Mouse (Mus musculus): ENCODE measurements around the gene Slc43a1.

Slc43a1 gene

DNA sequence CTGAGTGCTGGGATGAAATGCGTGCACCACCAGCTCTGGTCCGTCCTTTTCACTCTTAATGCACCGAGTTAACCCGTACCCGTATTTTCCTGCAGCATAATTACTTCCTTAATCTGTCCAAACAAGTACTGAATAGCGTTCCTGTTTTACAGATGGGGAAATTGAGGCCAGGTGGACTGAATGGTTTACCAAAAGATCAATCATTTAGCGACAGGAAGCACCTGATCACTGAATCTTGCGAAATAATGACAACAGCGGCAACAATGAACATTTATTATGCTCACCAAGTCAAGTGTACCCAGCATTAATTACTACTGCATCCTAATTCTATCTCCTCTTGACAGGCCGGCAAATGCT is at the start of gene Slc43a1:
Gene Slc43a1 (plus strand): TSS at position 258 of the 357 bp plus-strand sequence.
- no peak for TF ChIP-seq GATA4 (IDR thresholded peaks at IDR 0.05; ENCODE audit: insufficient replicate concordance, low read length)

DNA sequence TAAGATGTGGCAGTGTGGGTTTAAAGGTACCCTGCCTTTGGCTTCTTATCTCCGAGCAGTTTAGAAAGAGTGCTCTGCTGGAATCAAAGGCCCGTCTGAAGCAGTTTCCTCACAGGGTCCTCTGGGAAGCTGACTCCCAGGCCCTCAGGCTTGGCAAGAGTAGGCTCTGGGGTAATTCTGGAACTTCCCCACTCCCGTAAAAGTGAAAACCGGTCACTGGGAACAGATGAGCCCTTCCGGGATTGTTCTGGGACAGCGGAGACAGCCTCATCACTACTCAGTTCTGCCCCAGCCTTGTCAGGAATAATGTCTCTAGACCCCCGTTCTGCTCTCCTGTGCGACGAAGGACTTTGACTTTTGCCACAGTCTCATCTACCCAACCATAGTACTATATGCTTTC is 48.2 kb upstream of the Slc43a1 start:
- TF ChIP-seq GATA4 (IDR thresholded peaks at IDR 0.05; ENCODE audit: insufficient replicate concordance, low read length), result no peak

DNA sequence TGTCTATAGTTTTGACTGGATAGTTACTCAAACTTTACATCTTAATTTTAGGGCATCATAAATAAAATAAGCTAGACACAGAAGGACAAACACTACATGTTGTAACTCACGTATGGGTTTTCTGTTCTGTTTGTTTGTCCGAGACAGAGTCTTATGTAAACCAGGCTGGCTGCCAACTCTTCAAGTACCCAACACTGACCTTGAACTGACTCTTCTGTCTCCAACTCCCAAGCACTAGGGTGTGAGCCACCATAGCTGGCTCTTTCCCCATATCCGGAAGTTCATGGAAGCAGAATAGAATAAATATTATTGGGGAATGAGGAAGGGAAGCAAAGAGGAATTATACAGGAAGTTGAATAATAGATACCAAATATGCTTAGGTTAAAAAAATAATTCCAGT is 46.1 kb upstream of the Slc43a1 start:
- TF ChIP-seq GATA4 (IDR thresholded peaks at IDR 0.05; ENCODE audit: insufficient replicate concordance, low read length), result no peak

DNA sequence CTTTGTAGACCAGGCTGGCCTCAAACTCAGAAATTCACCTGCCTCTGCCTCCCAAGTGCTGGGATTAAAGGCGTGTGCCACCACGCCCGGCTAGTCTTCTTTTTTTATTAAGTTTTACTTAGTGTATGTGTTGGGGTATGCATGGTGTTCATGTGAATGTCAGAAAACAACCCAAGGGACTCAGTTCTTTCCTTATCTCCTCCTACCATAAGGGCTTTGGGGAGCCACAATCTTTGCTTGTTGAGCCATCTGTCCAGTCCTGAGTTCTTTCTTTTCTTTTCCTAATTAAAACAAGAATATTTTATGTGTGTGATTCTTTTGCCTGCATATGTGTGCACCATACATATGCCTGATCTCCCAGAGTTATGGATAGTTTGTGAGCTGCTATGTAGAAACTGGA is 45.5 kb upstream of the Slc43a1 start:
- TF ChIP-seq GATA4 (IDR thresholded peaks at IDR 0.05; ENCODE audit: insufficient replicate concordance, low read length), result no peak

DNA sequence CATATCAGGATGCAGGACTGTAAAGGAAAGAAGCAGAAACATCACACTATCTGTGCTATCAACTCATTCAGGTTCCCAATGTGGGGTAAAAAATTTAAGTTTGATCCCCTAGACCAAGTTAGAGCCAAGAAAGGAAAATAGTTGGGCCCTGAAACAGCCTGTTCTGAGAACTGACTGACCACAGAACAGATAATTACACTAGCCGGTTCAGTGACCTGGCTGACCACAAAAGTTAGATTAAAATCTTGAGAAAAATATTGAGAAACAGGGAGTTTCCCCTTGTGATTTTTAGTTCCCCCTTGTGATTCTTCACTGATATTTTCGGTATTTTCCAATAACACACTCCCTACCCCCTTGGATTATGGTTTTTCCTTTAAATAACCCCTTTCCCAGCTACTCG is 44.8 kb upstream of the Slc43a1 start:
- no peak for TF ChIP-seq GATA4 (IDR thresholded peaks at IDR 0.05; ENCODE audit: insufficient replicate concordance, low read length)

DNA sequence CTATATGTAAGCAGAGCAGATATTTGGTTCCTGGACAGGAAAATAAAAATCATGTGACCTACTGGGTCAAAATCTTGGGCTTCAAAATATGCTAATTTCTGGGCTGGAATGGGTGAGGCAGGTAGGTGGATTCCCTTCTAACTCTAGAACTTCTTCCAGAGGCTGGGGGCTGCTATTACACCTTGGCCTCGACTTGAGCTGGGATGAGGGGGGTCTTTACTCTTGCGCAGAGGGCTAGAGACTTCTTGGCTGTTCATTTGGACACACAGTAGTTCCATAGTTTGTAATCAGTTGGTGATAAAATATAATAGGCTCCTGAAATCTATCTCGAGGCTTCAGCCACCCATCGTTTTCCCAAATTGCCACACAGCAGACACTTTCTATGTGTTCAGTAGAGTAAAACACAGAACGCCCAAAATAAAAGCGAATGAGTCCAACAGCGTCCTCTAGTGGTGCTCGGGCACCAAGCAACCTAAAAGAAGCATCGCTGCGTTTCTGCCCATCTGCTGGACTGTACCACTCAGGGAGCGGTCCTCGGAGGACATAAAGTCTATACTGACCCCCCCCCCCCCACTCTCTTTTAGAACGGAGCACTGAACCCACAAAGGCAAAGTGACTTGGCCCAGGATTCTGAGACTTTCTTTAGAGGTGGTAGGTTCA is 40.7 kb upstream of the Slc43a1 start:
- TF ChIP-seq GATA4 (IDR thresholded peaks at IDR 0.05; ENCODE audit: insufficient replicate concordance, low read length), result no peak

DNA sequence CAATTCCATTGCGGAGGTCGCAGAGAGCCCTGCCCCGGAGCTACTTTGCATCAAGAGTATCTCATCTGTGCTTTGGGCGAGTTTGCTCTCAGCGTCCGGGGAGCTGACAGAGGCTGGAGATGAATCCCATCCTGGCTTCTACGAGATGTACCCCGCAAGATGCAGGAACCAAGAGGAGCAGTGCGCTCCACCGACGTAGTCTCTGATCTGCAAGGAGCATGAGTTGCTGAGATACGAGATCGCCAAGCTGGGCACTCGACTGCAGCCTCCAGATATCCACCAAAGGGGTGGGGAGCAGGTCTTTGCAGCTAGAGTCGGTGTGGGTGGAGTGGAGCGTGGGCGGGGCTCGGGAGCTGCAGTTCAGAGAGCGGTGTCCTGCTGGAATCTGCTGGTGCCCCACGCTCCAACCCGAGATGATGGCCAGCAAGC is 40.1 kb upstream of the Slc43a1 start, which contains the start of gene Ube2l6:
Gene Ube2l6 (plus strand): TSS at position 336 of the 429 bp plus-strand sequence.
- TF ChIP-seq GATA4 (IDR thresholded peaks at IDR 0.05; ENCODE audit: insufficient replicate concordance, low read length), result no peak

DNA sequence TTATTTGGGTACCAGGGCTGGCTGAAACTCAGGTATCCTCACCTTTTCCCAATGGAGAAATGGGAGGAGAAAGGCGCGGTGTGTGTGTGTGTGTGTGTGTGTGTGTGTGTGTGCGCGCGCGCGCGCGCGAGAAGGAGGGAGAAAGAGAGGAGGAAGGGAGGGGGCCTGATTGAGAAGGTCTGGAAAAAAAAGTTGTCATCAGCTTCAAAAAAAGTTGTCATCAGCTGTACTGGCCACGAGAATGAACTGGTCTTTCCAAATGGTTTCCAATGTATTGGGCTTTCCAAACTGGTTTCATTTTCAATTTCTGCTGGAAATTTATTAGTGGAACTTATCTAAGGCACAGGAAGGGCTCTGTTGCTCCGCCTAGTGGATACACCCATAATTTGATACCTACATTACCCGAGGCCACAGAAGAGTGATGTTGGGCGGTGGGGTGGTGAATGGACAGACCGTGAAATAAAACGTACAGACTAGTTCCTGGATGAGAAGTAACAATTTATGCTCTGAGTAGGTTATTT is 39.5 kb upstream of the Slc43a1 start:
- TF ChIP-seq GATA4 (IDR thresholded peaks at IDR 0.05; ENCODE audit: insufficient replicate concordance, low read length), result peak; percentile 72; the same call in 1 of the 2 replicates

DNA sequence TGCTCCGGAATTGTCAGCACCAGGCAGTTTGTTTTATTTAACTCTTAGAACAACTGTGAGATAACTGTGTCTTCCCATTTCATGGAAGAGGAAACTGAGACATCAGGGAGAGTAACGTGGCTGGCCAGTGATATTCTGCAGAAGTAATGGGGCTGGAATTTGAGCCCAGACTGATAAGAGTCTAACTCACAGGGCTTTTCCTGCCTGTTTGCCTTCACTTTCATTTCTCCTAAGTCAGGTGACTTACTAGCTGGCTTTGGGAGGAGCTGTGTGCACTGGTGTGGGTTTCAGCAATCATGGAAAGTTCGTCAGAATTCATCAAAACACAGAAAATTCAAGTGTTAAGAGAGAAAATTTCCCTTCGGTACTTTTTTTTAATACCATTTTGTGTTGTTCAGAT is 38.3 kb upstream of the Slc43a1 start:
- peak; percentile 95 for TF ChIP-seq GATA4 (IDR thresholded peaks at IDR 0.05; ENCODE audit: insufficient replicate concordance, low read length)

DNA sequence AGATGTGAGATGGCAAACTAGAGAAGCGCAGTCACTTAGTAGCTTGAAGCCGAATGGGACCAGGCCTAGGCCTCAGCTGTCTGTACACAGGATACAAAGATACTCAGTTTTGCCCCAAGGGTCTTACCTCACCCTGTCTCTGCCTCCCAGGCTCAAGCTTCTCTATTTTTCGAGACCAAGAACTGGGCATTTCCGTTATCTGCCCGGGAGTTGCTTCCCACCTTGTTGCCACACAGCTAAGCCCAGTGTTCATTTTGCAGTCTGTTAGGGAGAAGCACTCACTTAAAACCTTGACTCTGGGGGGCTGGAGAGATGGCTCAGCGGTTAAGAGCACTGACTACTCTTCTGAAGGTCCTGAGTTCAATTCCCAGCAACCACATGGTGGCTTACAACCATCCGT is 34.7 kb upstream of the Slc43a1 start:
- no peak for TF ChIP-seq GATA4 (IDR thresholded peaks at IDR 0.05; ENCODE audit: insufficient replicate concordance, low read length)

DNA sequence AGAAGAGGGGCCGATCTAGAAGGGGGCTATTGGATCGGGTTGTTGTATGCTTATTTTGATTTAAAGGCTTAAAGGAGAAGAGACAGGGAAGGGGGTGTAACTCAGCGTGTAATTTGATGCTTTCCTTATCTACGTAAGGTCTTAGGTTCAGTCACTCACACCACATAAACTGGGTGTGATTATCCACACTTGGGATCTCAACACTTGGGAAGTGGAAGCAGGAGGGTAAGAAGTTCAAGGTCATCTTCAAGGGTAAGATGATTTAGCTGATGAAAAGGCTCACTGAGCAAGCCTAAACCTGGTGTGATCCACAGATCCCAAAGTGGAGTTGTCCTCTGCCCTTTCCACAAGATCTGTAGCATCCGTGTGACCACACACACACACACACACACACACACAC is 32.1 kb upstream of the Slc43a1 start:
- no peak for TF ChIP-seq GATA4 (IDR thresholded peaks at IDR 0.05; ENCODE audit: insufficient replicate concordance, low read length)

DNA sequence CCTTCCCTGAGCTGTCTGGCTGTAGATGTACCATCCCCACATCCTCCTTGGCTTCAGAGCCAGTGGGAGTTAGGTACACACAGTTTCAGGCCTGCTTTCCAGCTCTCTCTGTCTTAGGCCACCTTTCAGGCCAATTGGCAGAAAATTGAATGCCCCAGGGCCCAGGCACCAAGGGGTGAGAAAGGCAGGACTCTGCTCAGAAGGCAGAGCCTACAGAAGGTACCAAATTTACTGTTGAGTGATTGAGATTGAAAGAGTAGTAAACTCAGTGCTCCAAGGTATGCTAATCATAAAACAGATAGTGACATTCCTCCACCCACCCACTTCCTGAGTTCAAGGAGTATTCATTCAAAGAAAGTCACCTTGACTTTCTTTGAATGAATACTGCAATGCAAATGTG is 29.3 kb upstream of the Slc43a1 start:
- no peak for TF ChIP-seq GATA4 (IDR thresholded peaks at IDR 0.05; ENCODE audit: insufficient replicate concordance, low read length)

DNA sequence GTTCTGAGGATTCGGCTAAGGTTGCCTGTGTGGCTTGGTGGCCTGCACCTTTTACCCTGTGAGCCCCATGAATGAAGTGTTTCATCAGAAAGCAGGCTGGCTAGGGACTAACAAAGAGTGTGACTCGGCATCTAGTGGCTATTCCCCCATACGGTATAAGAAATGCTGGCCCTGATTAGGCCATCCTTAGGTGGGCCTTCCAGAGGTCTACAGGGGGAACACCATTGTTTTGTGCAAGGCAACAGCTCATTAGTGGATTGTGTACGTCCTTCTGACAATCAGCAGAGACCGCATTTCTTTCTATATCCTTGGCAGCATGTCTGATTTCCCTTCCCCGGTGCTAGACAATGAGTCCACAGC is 28.1 kb upstream of the Slc43a1 start:
- TF ChIP-seq GATA4 (IDR thresholded peaks at IDR 0.05; ENCODE audit: insufficient replicate concordance, low read length), result no peak

DNA sequence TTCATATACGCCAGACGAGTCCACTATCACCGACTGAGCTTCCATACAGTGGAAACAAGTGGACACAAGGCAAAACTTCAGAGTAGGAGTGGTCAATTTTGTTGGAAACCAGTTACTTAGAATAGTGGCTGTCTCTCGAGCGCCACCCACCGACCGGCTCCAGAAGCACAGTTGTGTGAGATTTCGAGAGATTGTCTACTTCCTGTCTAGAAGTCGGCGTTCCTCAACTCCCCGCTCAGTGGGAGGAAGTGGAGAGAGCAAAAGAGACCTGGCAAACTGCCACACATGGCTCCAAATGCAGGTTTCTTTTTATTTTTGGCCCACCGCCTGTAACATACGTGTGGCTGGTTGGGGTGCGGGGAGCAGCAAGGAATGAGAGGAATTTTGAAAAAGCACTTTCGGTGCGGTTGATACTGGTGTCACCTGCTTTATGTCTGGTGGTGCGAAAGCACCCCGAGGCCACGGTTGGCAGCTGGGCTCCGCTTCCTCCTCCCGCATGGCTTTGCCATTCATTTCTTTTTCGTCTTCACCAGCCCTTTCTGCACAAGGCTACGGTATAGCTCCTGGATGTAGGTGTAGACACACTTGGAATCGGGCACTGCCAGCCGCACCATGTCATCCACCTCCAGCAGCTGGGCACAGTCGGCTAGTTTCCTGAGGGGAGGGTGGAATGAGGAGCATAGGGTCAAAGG is 27.6 kb upstream of the Slc43a1 start:
- no peak; the same call in 1 of the 2 replicates for TF ChIP-seq GATA4 (IDR thresholded peaks at IDR 0.05; ENCODE audit: insufficient replicate concordance, low read length)

DNA sequence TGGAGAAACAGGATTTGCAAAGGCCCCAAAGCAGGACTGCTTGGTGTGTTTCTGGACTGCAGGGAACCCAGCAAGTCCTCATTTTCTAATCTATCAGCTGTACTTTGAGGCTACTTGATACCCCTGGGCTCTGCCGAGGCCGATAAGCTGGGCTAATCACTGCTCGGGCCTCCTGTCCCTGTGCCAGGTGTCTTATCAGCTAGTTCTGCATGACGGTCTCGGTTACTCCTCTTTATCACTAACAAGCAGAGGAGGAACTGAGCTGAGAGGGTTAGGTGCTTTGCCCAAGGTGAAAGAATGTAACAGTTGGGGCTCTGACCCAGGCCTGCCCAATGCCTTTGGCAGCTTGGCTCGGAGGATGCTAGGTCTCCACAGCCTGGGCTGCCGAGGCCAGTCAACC is 26.8 kb upstream of the Slc43a1 start:
- no peak for TF ChIP-seq GATA4 (IDR thresholded peaks at IDR 0.05; ENCODE audit: insufficient replicate concordance, low read length)

DNA sequence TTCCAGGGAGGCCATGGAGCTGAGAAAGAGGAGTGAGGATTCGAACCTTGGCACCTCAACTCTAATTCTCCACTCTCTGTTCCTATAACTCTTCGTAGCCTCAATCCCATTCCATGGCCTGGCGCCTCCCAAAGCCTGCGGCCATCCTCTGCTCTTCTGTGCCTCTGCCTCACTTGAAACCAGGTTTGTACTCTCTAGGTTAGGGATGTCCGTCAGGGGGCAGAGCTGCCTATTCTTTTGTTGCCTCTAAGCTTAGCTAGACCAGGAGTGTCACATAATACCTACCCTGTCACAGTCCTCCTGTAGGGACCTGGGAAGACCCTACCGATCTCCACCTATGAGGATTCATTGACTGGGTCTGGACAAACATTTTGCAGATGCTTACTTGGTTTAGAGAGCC is 26.0 kb upstream of the Slc43a1 start:
- no peak for TF ChIP-seq GATA4 (IDR thresholded peaks at IDR 0.05; ENCODE audit: insufficient replicate concordance, low read length)

DNA sequence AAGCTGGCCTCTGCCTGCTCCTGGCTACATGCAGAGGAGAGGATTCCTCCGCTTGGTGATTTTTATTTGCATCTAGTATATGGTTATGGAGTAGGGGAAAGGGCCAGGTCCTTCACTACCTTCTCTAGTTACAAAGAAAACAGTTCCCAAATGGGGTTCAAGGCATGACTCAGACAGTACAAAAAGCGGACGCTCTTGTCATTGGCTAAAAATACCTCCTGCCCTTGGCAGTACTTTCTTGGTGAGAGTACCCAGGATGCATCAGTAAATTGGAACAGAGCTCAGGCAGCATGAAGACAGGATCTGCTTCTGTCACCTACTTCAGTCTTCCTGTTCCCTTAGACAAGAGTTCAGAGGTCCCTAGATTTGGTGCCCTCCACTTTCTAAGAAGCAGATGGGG is 18.8 kb upstream of the Slc43a1 start:
- no peak for TF ChIP-seq GATA4 (IDR thresholded peaks at IDR 0.05; ENCODE audit: insufficient replicate concordance, low read length)

Measured in liver, adult (tissue).